Mouse (Mus musculus) cerebellum, adult 2 months (tissue): ENCODE data around the gene Pin1.

ENCODE experiments used
- CTCF ChIP-seq: fragments of 200-500 bp; IDR thresholded peaks from 2 replicates; pipeline ENCODE4 v1.5.1; 2011; ENCODE audit warnings: low read depth, mild to moderate bottlenecking, control low read depth, low read length, moderate library complexity, borderline replicate concordance; ENCODE audit not compliant: insufficient read depth
- POLR2A ChIP-seq: fragments of 200-500 bp; IDR thresholded peaks from 2 replicates; pipeline ENCODE4 v1.6.1; 2011; ENCODE audit warnings: low read length, control low read depth, borderline replicate concordance; ENCODE audit not compliant: insufficient read depth

DNA sequence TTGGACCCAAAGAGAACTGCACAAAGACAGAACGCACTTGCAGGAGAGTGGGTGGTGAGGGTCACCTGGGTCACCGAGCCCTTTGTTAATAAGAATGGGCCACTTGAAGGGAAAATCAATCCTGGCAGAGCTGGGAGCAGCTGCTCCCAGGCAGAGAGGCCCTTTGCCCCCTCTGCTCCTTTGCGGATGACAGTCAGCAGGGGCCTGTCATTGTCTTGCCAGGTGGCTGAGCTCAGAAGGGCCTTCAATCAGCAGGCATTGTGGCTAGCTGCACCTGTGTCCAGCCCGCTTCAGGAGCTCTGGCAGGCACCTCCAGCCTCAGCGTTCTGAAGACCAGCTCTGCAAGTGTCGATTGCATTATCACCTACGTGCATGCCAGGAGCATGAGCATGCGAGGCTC lies 45.6 kb downstream of the Pin1 start:
- TF ChIP-seq CTCF, result no peak
- TF ChIP-seq POLR2A, result no peak
